Mouse (Mus musculus): ENCODE measurements around the gene Supt3.
A peak's percentile ranks its signal among the peaks of the same experiment; 100 is the strongest.

Supt3 gene

GRCm38 (mm10) chr17:44776738-44777270 lies at the start of gene Supt3:
TSS of gene Supt3 (plus strand) at chr17:44777152.
- DNase-seq (ENCODE audit: low spot score in 2 of 2) = peak; percentile 92 to 95

GRCm38 (mm10) chr17:44727675-44728074 lies 49.3 kb upstream of the Supt3 start:
- no peak for DNase-seq (ENCODE audit: low spot score in 2 of 2)

- no peak for DNase-seq (ENCODE audit: low spot score in 2 of 2)
Observed at GRCm38 (mm10) chr17:44728464-44728863, 48.5 kb upstream of the Supt3 start.

- no peak for DNase-seq (ENCODE audit: low spot score in 2 of 2)
Observed at GRCm38 (mm10) chr17:44733544-44734310, 43.2 kb upstream of the Supt3 start.

- peak; percentile 27 to 36 for DNase-seq (ENCODE audit: low spot score in 2 of 2)
Observed at GRCm38 (mm10) chr17:44734501-44735222, 42.3 kb upstream of the Supt3 start.

- peak in 1 of 2 experiments; percentile 24 for DNase-seq (ENCODE audit: low spot score in 2 of 2)
Observed at GRCm38 (mm10) chr17:44735223-44735990, 41.5 kb upstream of the Supt3 start.

GRCm38 (mm10) chr17:44735991-44736561 lies 40.9 kb upstream of the Supt3 start:
- peak; percentile 59 for DNase-seq (ENCODE audit: low spot score in 2 of 2)

- no peak for DNase-seq (ENCODE audit: low spot score in 2 of 2)
Observed at GRCm38 (mm10) chr17:44737275-44738120, 39.5 kb upstream of the Supt3 start.

- DNase-seq (ENCODE audit: low spot score in 2 of 2) = no peak
Observed at GRCm38 (mm10) chr17:44738121-44738637, 38.8 kb upstream of the Supt3 start.

- no peak for DNase-seq (ENCODE audit: low spot score in 2 of 2)
Observed at GRCm38 (mm10) chr17:44742246-44742645, 34.7 kb upstream of the Supt3 start.

- DNase-seq (ENCODE audit: low spot score in 2 of 2) = no peak
Observed at GRCm38 (mm10) chr17:44743780-44744179, 33.2 kb upstream of the Supt3 start.

- DNase-seq (ENCODE audit: low spot score in 2 of 2) = no peak
Observed at GRCm38 (mm10) chr17:44745378-44745777, 31.6 kb upstream of the Supt3 start.

GRCm38 (mm10) chr17:44766318-44766717 lies 10.6 kb upstream of the Supt3 start:
- no peak for DNase-seq (ENCODE audit: low spot score in 2 of 2)

GRCm38 (mm10) chr17:44766975-44767374 lies 10.0 kb upstream of the Supt3 start:
- no peak for DNase-seq (ENCODE audit: low spot score in 2 of 2)

- no peak for DNase-seq (ENCODE audit: low spot score in 2 of 2)
Observed at GRCm38 (mm10) chr17:44767375-44767774, 9.6 kb upstream of the Supt3 start.

- DNase-seq (ENCODE audit: low spot score in 2 of 2) = no peak
Observed at GRCm38 (mm10) chr17:44768522-44768921, 8.4 kb upstream of the Supt3 start.

GRCm38 (mm10) chr17:44770871-44771270 lies 6.1 kb upstream of the Supt3 start:
- DNase-seq (ENCODE audit: low spot score in 2 of 2) = no peak

GRCm38 (mm10) chr17:44772576-44772975 lies 4.4 kb upstream of the Supt3 start:
- no peak for DNase-seq (ENCODE audit: low spot score in 2 of 2)

GRCm38 (mm10) chr17:44777337-44777804 lies 419 bp downstream of the Supt3 start:
- peak; percentile 67 to 72 for DNase-seq (ENCODE audit: low spot score in 2 of 2)

GRCm38 (mm10) chr17:44778141-44778540 lies 1.2 kb downstream of the Supt3 start:
- DNase-seq (ENCODE audit: low spot score in 2 of 2) = no peak
